In genomic region chr5:32136301-32136863, GRCm38 (mm10) we compare ENCODE assay signal across 8 mouse cellular contexts. TPM values are rescaled to one million over a fixed set of nuclear protein-coding genes. Genes with fewer than 3 reads are reported as not detected.
DNase-seq lines count a peak whose midpoint lies in the region; ATAC-seq and TF ChIP-seq lines count a peak whose summit lies in the region.

No protein-coding gene starts in this region.

- TF ChIP-seq EP300 in lung, postnatal 0 days (IDR thresholded peaks at IDR 0.05), result no peak

- DNase-seq in ES-CJ7 (ENCODE audit: low read depth, low spot score), result peak; percentile 21
- no peak for DNase-seq in forebrain, embryonic 14.5 days (ENCODE audit: low spot score)
- peak; percentile 77 for DNase-seq in heart, postnatal 25 days (ENCODE audit: low spot score)
- DNase-seq in layer of hippocampus, adult 2 months (ENCODE audit: low spot score in 2 of 2), result peak in 1 of 2 experiments; percentile 43
- DNase-seq in lung, postnatal 0 days (ENCODE audit: low spot score), result peak; percentile 90
- peak; percentile 63 for DNase-seq in right cerebral cortex, adult 18-20 months
- DNase-seq in urinary bladder, postnatal 25 days (ENCODE audit: low spot score), result peak; percentile 74

- TF ChIP-seq POLR2A in bone marrow, adult 2 months (IDR thresholded peaks at IDR 0.05; ENCODE audit: borderline replicate concordance, control insufficient read depth, low read depth, low read length), result peak; percentile 71; the same call in 1 of the 2 replicates

- peak overlapping the region; percentile 95 for H3K4me2 ChIP-seq in forebrain, embryonic 14.5 days (ENCODE audit: low read length)
- peak overlapping the region; percentile 83 for H3K4me2 ChIP-seq in lung, postnatal 0 days (replicated peaks; ENCODE audit: low read depth, low read length)

- peaks cover 46% of the 10 kb centered on the region for H3K27me3 ChIP-seq in forebrain, embryonic 14.5 days (replicated peaks; ENCODE audit: control insufficient read depth, insufficient read depth, low read length)
- no peaks in the 10 kb centered on the region for H3K27me3 ChIP-seq in lung, postnatal 0 days (replicated peaks; ENCODE audit: insufficient read depth, low read length)

- peak overlapping the region; percentile 57 for H3K9ac ChIP-seq in forebrain, embryonic 14.5 days (ENCODE audit: low read length)
- peak overlapping the region; percentile 99 for H3K9ac ChIP-seq in lung, postnatal 0 days (replicated peaks; ENCODE audit: low read depth)

- no peaks in the 10 kb centered on the region for H3K9me3 ChIP-seq in forebrain, embryonic 14.5 days (replicated peaks; ENCODE audit: control insufficient read depth, low read length)
- H3K9me3 ChIP-seq in lung, postnatal 0 days (ENCODE audit: low read length), result no peaks in the 10 kb centered on the region

- peak overlapping the region; percentile 99 for H3K27ac ChIP-seq in bone marrow, adult 2 months (ENCODE audit: control insufficient read depth, insufficient read depth, low read depth, low read length, poor library complexity)
- H3K27ac ChIP-seq in forebrain, embryonic 14.5 days (ENCODE audit: low read depth, low read length), result peak overlapping the region; percentile 60; the same call in 1 of the 2 replicates
- peak overlapping the region; percentile 99 for H3K27ac ChIP-seq in layer of hippocampus, adult 2 months
- H3K27ac ChIP-seq in lung, postnatal 0 days (ENCODE audit: low read length), result peak overlapping the region; percentile 100

- ATAC-seq in forebrain, embryonic 14.5 days, result no peak
- ATAC-seq in lung, postnatal 0 days, result peak; percentile 4; the same call in 1 of the 2 replicates

- TF ChIP-seq CTCF in bone marrow, adult 2 months (IDR thresholded peaks at IDR 0.05; ENCODE audit: control insufficient read depth, insufficient read depth, low read length), result no peak
- TF ChIP-seq CTCF in layer of hippocampus, adult 2 months (conservative IDR thresholded peaks at IDR 0.05), result no peak
- TF ChIP-seq CTCF in lung, postnatal 0 days (IDR thresholded peaks at IDR 0.05), result no peak

- no peaks in the 10 kb centered on the region; the same call in 1 of the 2 replicates for H3K4me1 ChIP-seq in bone marrow, adult 2 months (ENCODE audit: control insufficient read depth, insufficient read depth, low read length)
- peaks cover 13% of the 10 kb centered on the region for H3K4me1 ChIP-seq in forebrain, embryonic 14.5 days (ENCODE audit: control insufficient read depth, insufficient read depth, low read length)
- peaks cover 12% of the 10 kb centered on the region; the same call in 1 of the 2 replicates for H3K4me1 ChIP-seq in lung, postnatal 0 days (ENCODE audit: insufficient read depth, low read depth, low read length)

- under 1% methylated on average over 63 of the region's 63 CpGs for WGBS in bone marrow, adult 2 months
- under 1% methylated on average over 55 of the region's 63 CpGs for WGBS in forebrain, embryonic 14.5 days
- 2% methylated on average over 63 of the region's 63 CpGs for WGBS in lung, postnatal 0 days

- intact Hi-C loops in heart, postnatal 25 days (cut with DNase I), result loop anchor here (2.0 to 5.0 kb wide), 4 partner anchors 209 to 524 kb away; no protein-coding TSS in a partner anchor

- H3K4me3 ChIP-seq in bone marrow, adult 2 months (replicated peaks; ENCODE audit: control insufficient read depth, low read depth, low read length), result peak overlapping the region; percentile 78
- H3K4me3 ChIP-seq in forebrain, embryonic 14.5 days (ENCODE audit: low read depth, low read length), result peak overlapping the region; percentile 53
- peak overlapping the region; percentile 86 for H3K4me3 ChIP-seq in layer of hippocampus, adult 2 months
- peak overlapping the region; percentile 93 for H3K4me3 ChIP-seq in lung, postnatal 0 days (ENCODE audit: low read depth, low read length)

- H3K36me3 ChIP-seq in forebrain, embryonic 14.5 days (ENCODE audit: control insufficient read depth, insufficient read depth, low read length), result no peaks in the 10 kb centered on the region
- no peaks in the 10 kb centered on the region for H3K36me3 ChIP-seq in lung, postnatal 0 days (ENCODE audit: insufficient read depth, low read length)

RNA-seq across cellular contexts. Expression of gene Fosl2, which starts 0.8 kb away (rescaled TPM):
- 8.9 and 19.6 TPM in 2 replicates for polyA plus RNA-seq in bone marrow, adult 2 months (2011; ENCODE audit: insufficient read depth, insufficient read length, low replicate concordance, missing spikeins)
- polyA plus RNA-seq in forebrain, embryonic 14.5 days (2014; fragmentation: Nextera tagmentation; extraction: Ambion mirVana), result 1.8 and 2.7 TPM in 2 replicates
- total RNA-seq in heart, postnatal 25 days (2021), result 10 to 100 TPM; 19.8 to 24.4 TPM
- total RNA-seq in layer of hippocampus, adult 2 months (2021), result 10 to 100 TPM; 52.1 to 52.5 TPM
- 7.9 and 8.9 TPM in 2 replicates for polyA plus RNA-seq in lung, postnatal 0 days (2015; fragmentation: Nextera tagmentation; extraction: Ambion mirVana)
